Mouse (Mus musculus): ENCODE measurements around the gene Tpd52l1. TPM values are rescaled to one million over a fixed set of nuclear protein-coding genes. Genes with fewer than 3 reads are reported as not detected.

The Tpd52l1 gene
- polyA plus RNA-seq (2021), result 2.7 TPM

DNA sequence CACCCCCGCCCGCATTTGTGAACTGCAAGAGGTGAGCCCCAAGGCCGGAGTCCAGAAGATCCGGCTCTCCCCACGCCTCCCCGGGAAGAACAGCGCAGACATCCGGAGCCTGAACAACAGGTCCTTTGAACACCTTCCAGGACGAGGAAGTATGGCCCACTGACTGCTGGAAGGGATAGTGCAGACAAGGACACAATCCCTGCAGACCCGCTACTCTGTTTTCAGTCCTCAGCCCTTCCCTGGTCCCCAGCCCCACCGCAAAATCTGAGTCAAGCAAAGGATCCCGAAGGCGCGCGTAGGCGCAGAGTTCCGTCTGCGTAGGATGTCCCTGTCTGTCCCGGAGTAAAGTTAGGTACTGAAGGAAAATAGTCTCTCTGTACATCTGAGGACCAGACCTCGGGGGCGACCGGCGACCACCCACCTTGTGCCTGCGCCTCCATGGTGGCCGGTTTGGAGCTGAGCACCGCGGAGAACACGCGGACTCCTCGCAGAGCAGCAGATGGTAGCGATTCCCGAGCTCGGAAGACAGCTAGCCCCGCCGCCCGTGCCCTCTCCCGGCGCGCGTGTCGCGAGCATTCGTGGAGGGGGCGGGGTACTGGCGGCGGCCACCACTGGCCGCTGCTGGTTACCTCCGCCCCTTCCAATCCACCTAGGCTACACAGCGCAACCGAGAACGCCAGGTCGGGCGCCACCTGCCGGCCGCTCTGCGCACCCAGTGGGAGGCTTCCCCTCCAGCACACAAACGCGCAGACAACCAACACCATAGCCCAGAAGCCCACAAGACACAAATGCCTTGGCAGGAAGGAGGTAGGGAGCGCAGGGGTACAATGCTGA lies at the start of gene Tpd52l1:
Gene Tpd52l1, minus strand, starts transcription at position 668 of the 834 bp plus-strand sequence.
- POLR2A ChIA-PET, result no interaction called here

DNA sequence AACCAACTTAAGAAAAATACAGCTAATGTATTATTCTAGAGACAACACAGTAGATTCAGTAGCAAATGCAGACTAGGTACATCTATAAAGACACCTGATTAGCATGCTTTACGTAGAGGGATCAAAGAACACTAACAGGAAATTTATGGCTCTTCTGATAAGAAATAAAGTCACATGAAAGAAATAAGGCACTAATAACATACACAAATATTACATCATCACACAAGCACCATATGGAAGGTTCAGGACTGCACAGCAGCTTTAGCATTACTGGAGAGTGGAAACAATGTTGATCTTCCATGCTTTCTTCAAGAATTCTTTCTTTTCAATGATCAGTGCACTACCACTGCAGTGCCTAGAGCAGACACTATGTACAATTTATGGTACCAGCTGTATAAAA lies 48.5 kb upstream of the Tpd52l1 start:
- ChIA-PET CTCF (interaction anchor here (0.9 kb wide), 1 partner anchor 10 kb away, joined by 3 read pairs; no protein-coding TSS in a partner anchor), POLR2A (no interaction called here)
- DNase-seq (ENCODE audit: low read depth, low spot score), result no peak
- no peak for ATAC-seq
- H3K27me3 ChIP-seq, result no peaks in the 10 kb centered on the region
- no peak for TF ChIP-seq CTCF (IDR thresholded peaks at IDR 0.05)
- in situ Hi-C loops (cut with MboI; ENCODE audit: low pct_unique_long_range_greater_than_20kb), result no loop called here

More for the DNA sequence above, at the start of gene Tpd52l1:
- H3K27me3 ChIP-seq, result no peaks in the 10 kb centered on the region
- ATAC-seq (peak; percentile 98), DNase-seq (ENCODE audit: low read depth, low spot score) (no peak)
- in situ Hi-C loops (cut with MboI; ENCODE audit: low pct_unique_long_range_greater_than_20kb), result loop anchor here (10.0 kb wide), 1 partner anchor 621 kb away; no protein-coding TSS in a partner anchor
- CTCF ChIA-PET, result no interaction called here
- TF ChIP-seq CTCF (IDR thresholded peaks at IDR 0.05), result peak; percentile 99

GRCm38 (mm10) chr10:31467043-31467898 lies 21.5 kb upstream of the Tpd52l1 start:
- ATAC-seq, result peak; percentile 94
- DNase-seq (ENCODE audit: low read depth, low spot score), result no peak
- in situ Hi-C loops (cut with MboI; ENCODE audit: low pct_unique_long_range_greater_than_20kb), result loop anchor here (10.0 to 25.0 kb wide), 3 partner anchors 278 to 1845 kb away; no protein-coding TSS in a partner anchor
- no peaks in the 10 kb centered on the region for H3K27me3 ChIP-seq
- ChIA-PET CTCF (interaction anchor here (1.4 kb wide), 1 partner anchor 53 kb away, joined by 3 read pairs; no protein-coding TSS in a partner anchor), POLR2A (no interaction called here)
- TF ChIP-seq CTCF (IDR thresholded peaks at IDR 0.05), result no peak

DNA sequence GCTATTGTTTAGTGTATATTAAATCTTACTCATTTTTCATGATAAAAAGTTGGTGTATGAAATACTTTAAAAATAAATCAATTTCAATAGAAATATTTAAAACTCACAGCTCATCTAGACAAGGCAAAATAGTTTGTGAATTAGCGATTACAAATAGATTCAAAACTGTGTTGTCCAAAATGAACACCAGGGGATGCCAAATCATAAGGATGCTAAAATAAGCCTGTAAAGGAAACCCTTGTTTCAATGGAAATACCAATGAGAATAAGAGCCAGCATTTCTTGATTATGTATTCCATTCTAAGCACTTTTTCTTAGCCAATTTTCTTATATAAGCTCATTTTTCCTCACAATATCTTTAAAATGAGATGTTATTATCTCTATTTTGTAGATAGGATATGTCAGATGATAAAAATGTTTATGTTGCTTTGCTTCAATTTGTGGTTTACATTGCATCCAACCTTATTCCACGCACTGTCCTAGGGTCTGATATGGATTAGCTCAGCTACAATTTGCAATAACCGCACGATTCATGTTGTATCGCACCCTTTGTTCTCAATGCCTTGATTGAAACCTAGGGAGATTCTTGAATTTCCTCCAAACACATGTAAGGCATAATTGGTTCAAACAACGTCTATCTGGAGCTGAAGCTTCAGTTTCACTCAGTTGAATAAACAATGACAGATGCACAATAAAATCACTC lies 20.2 kb upstream of the Tpd52l1 start:
- no peak for DNase-seq (ENCODE audit: low read depth, low spot score)
- TF ChIP-seq CTCF (IDR thresholded peaks at IDR 0.05), result peak; percentile 64
- no peak for ATAC-seq
- CTCF ChIA-PET, result interaction anchor here (1.2 to 1.5 kb wide), 4 partner anchors 18 to 1425 kb away, joined by 3 read pairs; partner anchors contain the start of gene Nkain2
- H3K27me3 ChIP-seq, result no peaks in the 10 kb centered on the region
- POLR2A ChIA-PET, result no interaction called here
- in situ Hi-C loops (cut with MboI; ENCODE audit: low pct_unique_long_range_greater_than_20kb), result loop anchor here (10.0 to 25.0 kb wide), 3 partner anchors 279 to 1846 kb away; no protein-coding TSS in a partner anchor

DNA sequence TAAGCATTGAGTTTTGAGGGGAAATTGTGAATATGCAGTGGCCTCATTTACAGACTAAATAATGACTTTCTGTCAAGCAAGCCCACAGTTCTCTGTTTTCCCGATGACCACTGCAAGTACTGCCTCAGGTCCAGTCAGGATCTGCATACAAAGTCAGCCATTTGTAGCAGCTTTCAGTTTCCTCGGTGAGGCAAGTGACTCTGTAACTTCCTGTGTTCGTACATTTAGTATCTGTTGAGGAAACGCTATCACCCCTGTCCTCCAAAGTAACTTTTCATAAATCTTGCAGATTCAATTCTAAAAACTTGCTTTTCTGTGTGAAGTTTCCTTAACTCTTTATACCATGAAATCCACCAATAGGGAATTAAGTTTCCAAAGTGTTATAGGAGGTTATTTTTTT lies 19.7 kb upstream of the Tpd52l1 start:
- ChIA-PET POLR2A (no interaction called here), CTCF (interaction anchor here (1.4 to 1.5 kb wide), 2 partner anchors 17 to 1425 kb away, joined by 3 read pairs; partner anchors contain the start of gene Nkain2)
- H3K27me3 ChIP-seq, result no peaks in the 10 kb centered on the region
- DNase-seq (ENCODE audit: low read depth, low spot score) (no peak), ATAC-seq (no peak)
- no peak for TF ChIP-seq CTCF (IDR thresholded peaks at IDR 0.05)
- in situ Hi-C loops (cut with MboI; ENCODE audit: low pct_unique_long_range_greater_than_20kb), result loop anchor here (10.0 to 25.0 kb wide), 3 partner anchors 279 to 1847 kb away; no protein-coding TSS in a partner anchor

- ChIA-PET POLR2A (no interaction called here), CTCF (no interaction called here)
- in situ Hi-C loops (cut with MboI; ENCODE audit: low pct_unique_long_range_greater_than_20kb), result loop anchor here (10.0 to 25.0 kb wide), 3 partner anchors 282 to 1849 kb away; no protein-coding TSS in a partner anchor
- no peak for TF ChIP-seq CTCF (IDR thresholded peaks at IDR 0.05)
- H3K27me3 ChIP-seq, result no peaks in the 10 kb centered on the region
- ATAC-seq (no peak), DNase-seq (ENCODE audit: low read depth, low spot score) (no peak)
Measured at GRCm38 (mm10) chr10:31463044-31463443, 17.3 kb upstream of the Tpd52l1 start.

DNA sequence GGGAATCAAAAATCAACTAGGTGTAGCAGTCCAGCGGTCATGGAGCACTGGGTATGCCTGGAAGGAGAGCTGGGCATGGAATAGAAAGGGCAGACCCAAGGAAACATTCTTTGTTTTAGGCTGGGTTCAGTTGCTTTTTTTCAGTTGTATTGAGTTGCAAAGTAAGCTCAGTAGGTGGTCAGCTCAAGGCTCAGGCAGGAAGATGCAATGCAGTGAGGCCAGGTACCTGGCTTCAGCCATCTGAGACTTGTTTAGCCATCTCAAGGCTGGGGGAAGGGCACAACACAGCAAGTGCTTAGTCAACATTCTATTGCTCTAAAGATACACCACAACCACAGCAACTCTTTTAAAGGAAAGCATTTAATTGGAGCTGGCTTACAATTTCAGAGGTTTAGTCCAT lies 11.0 kb upstream of the Tpd52l1 start:
- no peak for TF ChIP-seq CTCF (IDR thresholded peaks at IDR 0.05)
- no peak for ATAC-seq
- no peak for DNase-seq (ENCODE audit: low read depth, low spot score)
- POLR2A ChIA-PET, result no interaction called here
- in situ Hi-C loops (cut with MboI; ENCODE audit: low pct_unique_long_range_greater_than_20kb), result loop anchor here (25.0 kb wide), 1 partner anchor 1855 kb away; no protein-coding TSS in a partner anchor
- H3K27me3 ChIP-seq, result no peaks in the 10 kb centered on the region
- CTCF ChIA-PET, result no interaction called here

DNA sequence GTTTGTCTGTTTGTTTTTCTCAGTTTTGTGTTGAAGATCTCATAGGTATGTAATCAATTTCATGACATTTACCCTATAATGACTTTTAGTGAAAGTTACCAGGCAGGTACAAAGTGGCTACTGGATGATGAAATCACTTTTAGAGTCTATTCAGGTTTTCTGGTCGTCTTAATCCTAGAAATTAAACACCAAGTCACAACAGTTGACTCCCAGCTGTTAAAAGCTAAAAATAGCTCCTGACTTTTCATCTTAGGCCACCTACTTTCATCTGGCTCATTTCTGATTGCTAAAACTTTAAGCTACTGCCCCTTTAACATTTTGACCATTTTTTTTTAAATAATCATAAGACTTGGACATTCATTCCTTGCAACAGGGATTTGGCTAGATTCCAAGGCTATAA lies 1.3 kb upstream of the Tpd52l1 start:
- in situ Hi-C loops (cut with MboI; ENCODE audit: low pct_unique_long_range_greater_than_20kb), result loop anchor here (10.0 kb wide), 1 partner anchor 622 kb away; no protein-coding TSS in a partner anchor
- ATAC-seq (no peak), DNase-seq (ENCODE audit: low read depth, low spot score) (no peak)
- POLR2A ChIA-PET, result no interaction called here
- no peaks in the 10 kb centered on the region for H3K27me3 ChIP-seq
- TF ChIP-seq CTCF (IDR thresholded peaks at IDR 0.05), result no peak
- CTCF ChIA-PET, result interaction anchor here (0.9 kb wide), 1 partner anchor 8 kb away, joined by 3 read pairs; no protein-coding TSS in a partner anchor

GRCm38 (mm10) chr10:31444206-31444605 lies 1.6 kb downstream of the Tpd52l1 start:
- no peak for DNase-seq (ENCODE audit: low read depth, low spot score)
- TF ChIP-seq CTCF (IDR thresholded peaks at IDR 0.05), result no peak
- H3K27me3 ChIP-seq, result no peaks in the 10 kb centered on the region
- ChIA-PET POLR2A (no interaction called here), CTCF (no interaction called here)
- ATAC-seq, result no peak
- in situ Hi-C loops (cut with MboI; ENCODE audit: low pct_unique_long_range_greater_than_20kb), result loop anchor here (10.0 kb wide), 1 partner anchor 619 kb away; no protein-coding TSS in a partner anchor

DNA sequence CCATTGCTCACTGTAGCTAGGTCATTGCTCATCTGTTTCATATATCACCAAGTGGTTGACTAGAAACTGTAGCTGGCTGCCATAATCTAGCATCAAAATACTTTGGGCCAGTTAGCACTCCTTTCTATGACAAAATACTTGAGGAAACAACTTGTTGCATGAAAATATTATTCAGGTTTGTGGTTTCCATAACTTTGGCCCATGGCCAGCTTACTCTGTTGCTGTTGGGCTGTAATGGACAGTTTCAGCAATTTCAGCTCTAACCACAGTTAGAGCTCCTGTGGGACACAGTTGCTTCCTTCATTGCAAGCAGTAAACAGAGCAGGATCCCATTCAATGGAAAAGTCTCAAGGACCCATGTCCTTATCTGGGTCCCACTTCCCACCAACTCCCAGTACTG lies 4.3 kb downstream of the Tpd52l1 start:
- in situ Hi-C loops (cut with MboI; ENCODE audit: low pct_unique_long_range_greater_than_20kb), result loop anchor here (10.0 kb wide), 1 partner anchor 617 kb away; no protein-coding TSS in a partner anchor
- H3K27me3 ChIP-seq, result no peaks in the 10 kb centered on the region
- ATAC-seq (no peak), DNase-seq (ENCODE audit: low read depth, low spot score) (no peak)
- CTCF ChIA-PET, result no interaction called here
- POLR2A ChIA-PET, result no interaction called here
- TF ChIP-seq CTCF (IDR thresholded peaks at IDR 0.05), result no peak
